Mouse (Mus musculus): ENCODE measurements around the gene Ccnl2. TPM values are rescaled to one million over a fixed set of nuclear protein-coding genes. Genes with fewer than 3 reads are reported as not detected.
A peak's percentile ranks its signal among the peaks of the same experiment; 100 is the strongest.

The Ccnl2 gene
- polyA plus RNA-seq, 1 experiment, result 91.9 TPM

- H3K4me3 ChIP-seq (ENCODE audit: insufficient read depth, low read length), result peak overlapping the region; percentile 69
- TF ChIP-seq CTCF (IDR thresholded peaks at IDR 0.05; ENCODE audit: borderline replicate concordance, insufficient read depth, low read length), result no peak
- TF ChIP-seq POLR2A (IDR thresholded peaks at IDR 0.05; ENCODE audit: low read depth, low read length), result no peak
- peaks cover 6% of the 10 kb centered on the region; the same call in 1 of the 2 replicates for H3K4me1 ChIP-seq (ENCODE audit: control insufficient read depth, insufficient read depth, low read length)
- no peak overlapping the region for H3K27ac ChIP-seq (ENCODE audit: insufficient read depth, low read length)
These were observed 35.5 kb downstream of the Ccnl2 start for GRCm38 (mm10) chr4:155847591-155848352.

- TF ChIP-seq CTCF (IDR thresholded peaks at IDR 0.05; ENCODE audit: borderline replicate concordance, insufficient read depth, low read length), result no peak
- no peak for TF ChIP-seq POLR2A (IDR thresholded peaks at IDR 0.05; ENCODE audit: low read depth, low read length)
- H3K27ac ChIP-seq (ENCODE audit: insufficient read depth, low read length), result no peak overlapping the region
- H3K4me3 ChIP-seq (ENCODE audit: insufficient read depth, low read length), result peak overlapping the region; percentile 69
- H3K4me1 ChIP-seq (ENCODE audit: control insufficient read depth, insufficient read depth, low read length), result peaks cover 6% of the 10 kb centered on the region; the same call in 1 of the 2 replicates
These were observed 36.3 kb downstream of the Ccnl2 start for GRCm38 (mm10) chr4:155848434-155849095.

- TF ChIP-seq CTCF (IDR thresholded peaks at IDR 0.05; ENCODE audit: borderline replicate concordance, insufficient read depth, low read length) (no peak), POLR2A (IDR thresholded peaks at IDR 0.05; ENCODE audit: low read depth, low read length) (no peak)
- H3K27ac ChIP-seq (ENCODE audit: insufficient read depth, low read length), result no peak overlapping the region
- H3K4me1 ChIP-seq (ENCODE audit: control insufficient read depth, insufficient read depth, low read length), result peaks cover 6% of the 10 kb centered on the region; the same call in 1 of the 2 replicates
These were observed 37.1 kb downstream of the Ccnl2 start for GRCm38 (mm10) chr4:155849391-155849790.

GRCm38 (mm10) chr4:155849792-155850451, 37.6 kb downstream of the Ccnl2 start:
- Histone ChIP-seq H3K4me3 (ENCODE audit: insufficient read depth, low read length) (no peak overlapping the region), H3K4me1 (ENCODE audit: control insufficient read depth, insufficient read depth, low read length) (peaks cover 6% of the 10 kb centered on the region; the same call in 1 of the 2 replicates), H3K27ac (ENCODE audit: insufficient read depth, low read length) (no peak overlapping the region)
- no peak for TF ChIP-seq CTCF (IDR thresholded peaks at IDR 0.05; ENCODE audit: borderline replicate concordance, insufficient read depth, low read length)
- TF ChIP-seq POLR2A (IDR thresholded peaks at IDR 0.05; ENCODE audit: low read depth, low read length), result no peak

More at GRCm38 (mm10) chr4:155849391-155849790, 37.1 kb downstream of the Ccnl2 start:
- no peak overlapping the region for H3K4me3 ChIP-seq (ENCODE audit: insufficient read depth, low read length)

GRCm38 (mm10) chr4:155851368-155851767, 39.1 kb downstream of the Ccnl2 start:
- TF ChIP-seq CTCF (IDR thresholded peaks at IDR 0.05; ENCODE audit: borderline replicate concordance, insufficient read depth, low read length), result no peak
- TF ChIP-seq POLR2A (IDR thresholded peaks at IDR 0.05; ENCODE audit: low read depth, low read length), result no peak
- Histone ChIP-seq H3K27ac (ENCODE audit: insufficient read depth, low read length) (no peak overlapping the region), H3K4me1 (ENCODE audit: control insufficient read depth, insufficient read depth, low read length) (peaks cover 6% of the 10 kb centered on the region; the same call in 1 of the 2 replicates), H3K4me3 (ENCODE audit: insufficient read depth, low read length) (no peak overlapping the region)

GRCm38 (mm10) chr4:155851951-155852411, 39.7 kb downstream of the Ccnl2 start:
- Histone ChIP-seq H3K4me3 (ENCODE audit: insufficient read depth, low read length) (no peak overlapping the region), H3K4me1 (ENCODE audit: control insufficient read depth, insufficient read depth, low read length) (peaks cover 6% of the 10 kb centered on the region; the same call in 1 of the 2 replicates)
- TF ChIP-seq POLR2A (IDR thresholded peaks at IDR 0.05; ENCODE audit: low read depth, low read length) (no peak), CTCF (IDR thresholded peaks at IDR 0.05; ENCODE audit: borderline replicate concordance, insufficient read depth, low read length) (no peak)

GRCm38 (mm10) chr4:155853421-155853820, 41.1 kb downstream of the Ccnl2 start:
- H3K4me1 ChIP-seq (ENCODE audit: control insufficient read depth, insufficient read depth, low read length), result peaks cover 6% of the 10 kb centered on the region; the same call in 1 of the 2 replicates
- TF ChIP-seq POLR2A (IDR thresholded peaks at IDR 0.05; ENCODE audit: low read depth, low read length) (no peak), CTCF (IDR thresholded peaks at IDR 0.05; ENCODE audit: borderline replicate concordance, insufficient read depth, low read length) (no peak)
- H3K4me3 ChIP-seq (ENCODE audit: insufficient read depth, low read length), result no peak overlapping the region
- no peak overlapping the region for H3K27ac ChIP-seq (ENCODE audit: insufficient read depth, low read length)

More at GRCm38 (mm10) chr4:155851951-155852411, 39.7 kb downstream of the Ccnl2 start:
- no peak overlapping the region for H3K27ac ChIP-seq (ENCODE audit: insufficient read depth, low read length)

- H3K4me1 ChIP-seq (ENCODE audit: control insufficient read depth, insufficient read depth, low read length), result no peaks in the 10 kb centered on the region; the same call in 1 of the 2 replicates
- no peak overlapping the region for H3K27ac ChIP-seq (ENCODE audit: insufficient read depth, low read length)
- TF ChIP-seq POLR2A (IDR thresholded peaks at IDR 0.05; ENCODE audit: low read depth, low read length) (no peak), CTCF (IDR thresholded peaks at IDR 0.05; ENCODE audit: borderline replicate concordance, insufficient read depth, low read length) (no peak)
- no peak overlapping the region for H3K4me3 ChIP-seq (ENCODE audit: insufficient read depth, low read length)
These were observed 42.7 kb downstream of the Ccnl2 start for GRCm38 (mm10) chr4:155854991-155855390.

- Histone ChIP-seq H3K4me3 (ENCODE audit: insufficient read depth, low read length) (no peak overlapping the region), H3K27ac (ENCODE audit: insufficient read depth, low read length) (no peak overlapping the region), H3K4me1 (ENCODE audit: control insufficient read depth, insufficient read depth, low read length) (no peaks in the 10 kb centered on the region; the same call in 1 of the 2 replicates)
- TF ChIP-seq CTCF (IDR thresholded peaks at IDR 0.05; ENCODE audit: borderline replicate concordance, insufficient read depth, low read length) (no peak), POLR2A (IDR thresholded peaks at IDR 0.05; ENCODE audit: low read depth, low read length) (no peak)
These were observed 43.8 kb downstream of the Ccnl2 start for GRCm38 (mm10) chr4:155856071-155856470.

Measured in embryonic fibroblast, embryonic 13.5 days (primary cell).